Mouse (Mus musculus) forebrain, embryonic 14.5 days (tissue): ENCODE measurements at regions not wholly inside any gene's neighbourhood (a gene's known extent, or its start where the extent isn't known, plus 50 kb on each side); places are given as distances from the start of the nearest gene placed in this dataset.

Source experiments
- ATAC-seq: fragments of 200-750 bp; cut with Nextera tagmentation; 2 replicates; pipeline ENCODE4 v1.8.0; 2017; ENCODE audit warnings: mild to moderate bottlenecking, moderate library complexity
- DNase-seq: peaks from one replicate; pipeline ENCODE4 v3.0.0-alpha.2; 2015; ENCODE audit warnings: low spot score
- H3K27ac ChIP-seq: fragments of 300-500 bp; sonication (generic); 2 replicates; pipeline ENCODE4 v1.5.1; 2014; ENCODE audit warnings: low read depth, mild to moderate bottlenecking, control low read depth, low read length, moderate library complexity
- H3K27me3 ChIP-seq: fragments of 300-500 bp; sonication (generic); replicated peaks from 2 replicates; pipeline ENCODE4 v1.6.1; 2014; ENCODE audit warnings: low read length, control low read depth, mixed read lengths; ENCODE audit not compliant: control insufficient read depth, insufficient read depth
- H3K36me3 ChIP-seq: fragments of 300-500 bp; sonication (generic); 2 replicates; pipeline ENCODE4 v1.6.1; 2014; ENCODE audit warnings: low read length, control low read depth; ENCODE audit not compliant: control insufficient read depth, insufficient read depth
- H3K4me1 ChIP-seq: fragments of 300-500 bp; sonication (generic); 2 replicates; pipeline ENCODE4 v1.6.1; 2014; ENCODE audit warnings: antibody characterized with exemption, low read length, control low read depth; ENCODE audit not compliant: control insufficient read depth, insufficient read depth
- H3K4me2 ChIP-seq: fragments of 300-500 bp; sonication (generic); 2 replicates; pipeline ENCODE4 v1.6.1; 2014; ENCODE audit warnings: mild to moderate bottlenecking, control low read depth, low read length
- H3K4me3 ChIP-seq: fragments of 300-500 bp; sonication (generic); 2 replicates; pipeline ENCODE4 v1.5.1; 2014; ENCODE audit warnings: low read depth, low read length, control low read depth
- H3K9ac ChIP-seq: fragments of 300-500 bp; sonication (generic); 2 replicates; pipeline ENCODE4 v1.6.1; 2014; ENCODE audit warnings: mild to moderate bottlenecking, low read length, control low read depth, moderate library complexity
- H3K9me3 ChIP-seq: fragments of 300-500 bp; sonication (generic); replicated peaks from 2 replicates; pipeline ENCODE4 v1.6.1; 2016; ENCODE audit warnings: low read length, control low read depth, mixed read lengths; ENCODE audit not compliant: control insufficient read depth
- WGBS: fragments of 180-500 bp; shearing (Covaris S2); extraction: QIAGEN DNeasy Blood & Tissue Kit; methylation state at CpG from one replicate; pipeline ENCODE4 v1.1.7; 2014; 5-methylcytosine and 5-hydroxymethylcytosine counted together

DNA sequence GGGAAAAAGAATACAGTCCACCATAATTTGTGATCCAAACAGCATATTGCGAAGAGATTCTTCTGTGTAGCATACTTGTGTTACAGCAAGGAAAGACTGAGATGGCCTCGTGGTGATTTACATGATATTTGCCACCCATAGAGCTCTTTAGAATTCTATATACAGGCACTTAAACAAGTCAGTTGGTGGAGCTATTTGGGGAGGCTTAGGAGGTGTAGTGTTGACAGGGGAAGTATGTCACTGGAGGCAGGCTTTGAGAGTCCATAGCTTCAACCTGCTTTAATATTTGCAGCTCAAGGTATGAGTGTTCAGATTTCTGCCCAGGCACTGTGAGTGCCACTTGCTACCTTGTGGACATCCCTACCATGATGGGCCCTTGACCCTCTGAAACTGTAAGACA lies 187.3 kb downstream of the Ostf1 start:
- H3K9ac ChIP-seq: no peak overlapping the region
- no peak overlapping the region for H3K4me2 ChIP-seq
- ATAC-seq: no peak
- no peaks in the 10 kb centered on the region for H3K9me3 ChIP-seq
- no peak overlapping the region for H3K27ac ChIP-seq
- no peak overlapping the region for H3K4me3 ChIP-seq
- no peak for DNase-seq
- H3K36me3 ChIP-seq: no peaks in the 10 kb centered on the region
- H3K4me1 ChIP-seq: no peaks in the 10 kb centered on the region
- WGBS: 78% methylated on average over 2 of the region's 2 CpGs
- no peaks in the 10 kb centered on the region for H3K27me3 ChIP-seq

DNA sequence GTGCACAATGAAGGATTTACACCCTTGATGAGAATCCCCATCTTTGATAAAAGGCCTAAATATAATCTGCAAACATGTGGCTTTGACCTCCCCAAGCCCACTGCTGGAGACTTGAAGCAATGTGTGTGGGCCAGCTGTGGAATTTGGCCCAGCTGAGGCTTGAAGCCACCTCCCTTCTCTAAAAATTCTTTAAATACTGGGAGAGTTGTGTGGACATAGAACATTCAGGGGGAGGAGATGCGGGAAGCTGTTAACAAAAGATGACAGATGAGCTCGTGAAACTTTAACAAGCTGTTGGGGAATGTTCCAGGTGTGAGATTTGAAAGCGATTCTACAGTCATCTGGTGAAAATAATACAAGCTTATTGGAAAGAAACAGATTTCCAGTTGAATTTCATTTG lies 195.3 kb downstream of the Ostf1 start:
- WGBS: 71% methylated on average over 3 of the region's 3 CpGs
- H3K27me3 ChIP-seq: no peaks in the 10 kb centered on the region
- no peak overlapping the region for H3K27ac ChIP-seq
- no peak overlapping the region for H3K9ac ChIP-seq
- H3K9me3 ChIP-seq: no peaks in the 10 kb centered on the region
- no peaks in the 10 kb centered on the region for H3K4me1 ChIP-seq
- no peaks in the 10 kb centered on the region for H3K36me3 ChIP-seq
- DNase-seq (no peak), ATAC-seq (no peak)
- no peak overlapping the region for H3K4me3 ChIP-seq
- H3K4me2 ChIP-seq: no peak overlapping the region

DNA sequence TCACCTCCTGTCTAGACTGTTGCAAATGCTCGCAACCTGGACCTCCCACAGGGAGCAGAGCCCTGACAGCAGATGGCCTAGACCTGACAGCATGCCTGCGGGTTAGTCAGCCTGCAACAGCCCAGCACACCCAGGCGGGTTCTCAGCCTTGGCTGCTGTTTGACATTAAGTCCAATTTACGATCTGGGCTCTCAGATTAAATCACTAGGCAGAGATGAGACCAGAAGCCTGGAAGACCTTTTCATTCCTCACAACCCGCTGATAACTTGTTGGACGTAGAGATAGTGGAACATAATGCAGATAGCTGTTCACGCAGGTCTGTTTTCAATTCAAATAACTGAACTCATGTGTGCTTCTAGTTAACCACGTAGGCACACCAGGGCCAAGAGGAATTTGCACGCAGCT lies 211.2 kb downstream of the Ostf1 start:
- no peaks in the 10 kb centered on the region for H3K36me3 ChIP-seq
- WGBS: 85% methylated on average over 9 of the region's 9 CpGs
- H3K9me3 ChIP-seq: no peaks in the 10 kb centered on the region
- H3K4me3 ChIP-seq: no peak overlapping the region
- DNase-seq (no peak), ATAC-seq (no peak)
- H3K27ac ChIP-seq: no peak overlapping the region
- no peaks in the 10 kb centered on the region for H3K27me3 ChIP-seq
- H3K4me1 ChIP-seq: no peaks in the 10 kb centered on the region
- no peak overlapping the region for H3K4me2 ChIP-seq
- no peak overlapping the region for H3K9ac ChIP-seq

DNA sequence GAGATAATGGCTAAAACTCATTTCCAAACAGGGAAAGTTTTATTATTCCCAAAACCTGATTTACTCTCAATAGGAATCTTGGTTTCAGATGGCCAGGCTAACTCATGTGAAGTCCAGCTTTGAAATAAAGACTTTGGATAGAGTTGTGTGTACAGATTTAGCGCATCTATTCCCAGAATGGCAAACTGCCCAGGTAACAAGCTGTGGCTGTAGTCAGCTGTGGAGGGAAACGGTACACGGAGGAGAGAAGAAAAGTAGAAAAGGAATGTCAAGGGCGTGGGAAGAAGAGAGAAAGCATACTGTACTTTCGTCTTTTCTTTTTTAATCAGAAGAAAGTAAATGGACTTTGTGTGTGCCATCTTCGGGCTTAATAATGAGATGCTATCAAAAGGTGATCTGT lies 213.1 kb downstream of the Ostf1 start:
- ATAC-seq (no peak), DNase-seq (no peak)
- 90% methylated on average over 6 of the region's 6 CpGs for WGBS
- Histone ChIP-seq H3K4me2 (no peak overlapping the region), H3K9me3 (no peaks in the 10 kb centered on the region), H3K27ac (no peak overlapping the region), H3K9ac (no peak overlapping the region), H3K4me3 (no peak overlapping the region), H3K27me3 (no peaks in the 10 kb centered on the region), H3K36me3 (no peaks in the 10 kb centered on the region), H3K4me1 (no peaks in the 10 kb centered on the region)

DNA sequence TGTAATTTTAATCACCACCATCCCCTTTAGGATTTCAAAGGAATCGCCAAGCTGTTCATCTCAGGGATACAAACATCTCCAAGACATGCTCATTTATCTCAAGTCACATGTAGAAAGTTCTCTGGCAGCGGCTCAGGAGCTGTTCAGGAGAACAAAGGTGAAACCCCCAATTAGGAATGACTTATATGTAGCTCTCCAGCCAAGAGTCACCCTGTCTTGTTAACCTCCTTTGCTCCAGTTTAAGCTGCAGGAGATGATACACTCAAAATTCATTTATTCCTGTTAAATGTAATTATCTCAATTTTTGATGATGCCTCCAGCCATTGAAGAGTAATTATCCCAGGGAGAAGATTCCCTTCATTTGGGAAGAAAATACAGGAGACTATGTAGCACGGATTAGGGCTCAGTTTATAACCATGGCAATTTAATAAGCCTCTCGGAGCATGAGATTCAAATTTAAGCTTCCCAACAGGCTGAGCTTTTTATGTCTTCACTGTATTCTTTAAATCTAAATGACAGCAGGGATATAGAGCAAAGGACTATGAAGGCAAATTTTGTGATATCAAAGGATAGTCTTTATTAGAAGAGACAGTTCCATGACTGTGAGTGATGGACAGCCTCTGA lies 254.0 kb downstream of the Ostf1 start:
- no peak overlapping the region for H3K9ac ChIP-seq
- H3K4me2 ChIP-seq: no peak overlapping the region
- 82% methylated on average over 4 of the region's 4 CpGs for WGBS
- H3K4me3 ChIP-seq: no peak overlapping the region
- no peak overlapping the region for H3K27ac ChIP-seq
- H3K36me3 ChIP-seq: no peaks in the 10 kb centered on the region
- no peaks in the 10 kb centered on the region for H3K9me3 ChIP-seq
- ATAC-seq (no peak), DNase-seq (no peak)
- H3K4me1 ChIP-seq: no peaks in the 10 kb centered on the region
- H3K27me3 ChIP-seq: no peaks in the 10 kb centered on the region

DNA sequence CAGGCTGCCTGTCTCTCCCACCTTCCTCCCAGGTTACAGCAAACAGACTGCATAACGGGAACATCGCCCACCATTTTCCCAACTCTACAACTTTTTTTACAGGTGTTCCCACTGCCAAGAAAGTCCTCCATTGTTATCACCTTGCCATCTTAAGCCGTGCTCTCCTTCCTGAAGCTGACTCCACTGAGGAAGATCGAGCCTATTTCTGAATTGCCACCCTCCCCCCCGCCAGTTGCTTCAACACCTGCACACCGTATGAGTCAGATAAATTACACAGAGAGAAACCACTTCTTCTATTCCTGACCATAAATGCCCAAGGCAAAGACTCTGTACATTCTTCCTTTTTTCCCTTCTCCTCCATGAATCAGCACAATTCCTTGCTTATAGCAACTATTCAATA lies 263.0 kb downstream of the Ostf1 start:
- no peak overlapping the region for H3K4me2 ChIP-seq
- WGBS: 95% methylated on average over 6 of the region's 6 CpGs
- H3K27me3 ChIP-seq: no peaks in the 10 kb centered on the region
- H3K4me3 ChIP-seq: no peak overlapping the region
- no peaks in the 10 kb centered on the region for H3K36me3 ChIP-seq
- H3K9me3 ChIP-seq: no peaks in the 10 kb centered on the region
- no peak overlapping the region for H3K9ac ChIP-seq
- ATAC-seq (no peak), DNase-seq (no peak)
- H3K27ac ChIP-seq: no peak overlapping the region
- H3K4me1 ChIP-seq: no peaks in the 10 kb centered on the region

DNA sequence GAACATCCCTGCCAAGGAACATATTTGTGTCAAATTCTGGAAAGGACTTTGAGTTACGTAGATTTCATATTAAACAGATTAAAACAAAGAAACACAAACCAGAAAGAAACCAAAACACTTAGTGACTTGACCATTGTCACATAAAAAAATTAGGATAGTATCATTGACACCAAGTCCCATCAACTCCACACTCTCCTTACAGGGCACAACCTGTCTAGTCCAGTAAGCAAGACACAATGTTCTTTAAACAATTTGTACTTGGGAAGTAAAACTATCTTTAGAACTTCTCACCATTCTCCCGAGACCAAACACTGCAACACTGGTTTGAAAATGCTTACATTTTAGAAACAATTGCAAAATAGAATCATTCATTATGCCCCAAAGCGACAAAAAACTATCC lies 277.7 kb downstream of the Ostf1 start:
- H3K9me3 ChIP-seq: no peaks in the 10 kb centered on the region
- no peak overlapping the region for H3K9ac ChIP-seq
- no peaks in the 10 kb centered on the region for H3K27me3 ChIP-seq
- no peak overlapping the region for H3K27ac ChIP-seq
- 83% methylated on average over 3 of the region's 3 CpGs for WGBS
- no peaks in the 10 kb centered on the region for H3K4me1 ChIP-seq
- no peak for DNase-seq
- no peak overlapping the region for H3K4me3 ChIP-seq
- no peaks in the 10 kb centered on the region for H3K36me3 ChIP-seq
- H3K4me2 ChIP-seq: no peak overlapping the region
- no peak for ATAC-seq

DNA sequence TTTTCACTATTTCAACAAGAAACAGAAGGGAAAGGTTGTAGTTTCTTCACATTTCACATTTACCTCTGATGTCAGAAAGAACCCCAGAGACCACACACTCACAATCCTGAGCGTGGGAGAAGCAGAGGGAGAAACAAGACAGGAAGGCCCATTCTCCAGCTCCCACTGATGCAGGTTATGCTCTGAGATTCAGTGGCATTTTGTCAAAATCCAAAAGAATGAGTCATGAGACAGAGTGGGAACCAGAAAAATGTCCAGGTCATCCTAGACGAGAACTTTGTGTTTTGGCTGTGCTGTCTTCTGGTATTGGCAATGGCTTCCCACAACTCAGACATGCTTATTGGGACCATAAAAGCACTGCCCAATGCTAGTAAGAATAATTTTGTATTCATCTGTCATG lies 285.9 kb downstream of the Ostf1 start:
- Histone ChIP-seq H3K4me3 (no peak overlapping the region), H3K9me3 (no peaks in the 10 kb centered on the region), H3K9ac (no peak overlapping the region), H3K27ac (no peak overlapping the region), H3K27me3 (no peaks in the 10 kb centered on the region), H3K36me3 (no peaks in the 10 kb centered on the region), H3K4me1 (no peaks in the 10 kb centered on the region), H3K4me2 (no peak overlapping the region)
- no peak for DNase-seq
- no peak for ATAC-seq
- WGBS: 88% methylated on average over 2 of the region's 2 CpGs

DNA sequence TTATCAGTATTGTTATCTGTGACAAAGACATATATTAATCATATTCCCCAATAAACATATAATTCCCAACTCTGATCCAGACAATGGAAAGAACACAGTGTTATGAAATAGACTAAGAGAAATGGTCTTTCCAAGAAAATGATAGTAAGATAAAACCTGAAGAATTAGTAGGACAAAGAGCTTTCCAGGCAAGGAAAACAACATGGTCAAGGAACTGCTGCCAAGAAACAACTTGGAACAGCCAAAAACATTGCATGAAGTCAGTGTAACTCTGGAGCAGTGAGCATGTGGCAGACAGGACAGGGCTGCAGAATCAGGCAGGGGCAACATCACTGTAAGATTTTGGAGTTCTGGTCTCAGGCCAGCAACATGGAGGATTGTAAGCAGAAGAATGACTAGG lies 288.0 kb downstream of the Ostf1 start:
- no peak overlapping the region for H3K4me3 ChIP-seq
- H3K9me3 ChIP-seq: no peaks in the 10 kb centered on the region
- no peaks in the 10 kb centered on the region for H3K36me3 ChIP-seq
- ATAC-seq: no peak
- no peak overlapping the region for H3K9ac ChIP-seq
- H3K27me3 ChIP-seq: no peaks in the 10 kb centered on the region
- H3K27ac ChIP-seq: no peak overlapping the region
- H3K4me2 ChIP-seq: no peak overlapping the region
- no peaks in the 10 kb centered on the region for H3K4me1 ChIP-seq
- no peak for DNase-seq
